Comparison of ENCODE assay signal across 22 mouse cellular contexts in the genomic region with DNA sequence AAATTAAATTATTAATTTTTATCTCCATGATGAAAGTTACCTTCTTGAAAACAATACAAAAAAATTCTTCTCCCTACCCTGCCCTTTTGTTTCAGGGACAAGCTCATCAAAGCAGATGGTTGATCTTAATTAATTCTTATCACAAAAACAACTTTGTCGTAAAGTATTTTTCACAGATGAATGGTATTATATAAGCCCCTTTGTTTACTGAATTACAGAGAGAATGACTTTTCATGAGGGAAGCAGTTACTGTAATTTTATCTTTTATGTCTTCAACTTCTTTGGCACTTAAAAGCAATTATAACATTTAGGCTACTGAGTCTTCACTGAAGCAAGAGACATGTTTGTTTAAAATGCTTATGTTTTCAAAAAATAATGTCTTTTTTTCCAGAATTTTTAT.
DNase-seq lines count a peak whose midpoint lies in the region; ATAC-seq and TF ChIP-seq lines count a peak whose summit lies in the region.
"Had no signal": no experiment of that assay in that cellular context is flagged by ENCODE, and none has a peak within 500 bp of the region (broad histone marks: within the 10 kb centered on the region; RNA-seq: fewer than 3 reads in every experiment).

No protein-coding gene starts in this region.

- no peaks in the 10 kb centered on the region for H3K27me3 ChIP-seq in forebrain, embryonic 16.5 days (replicated peaks; ENCODE audit: control insufficient read depth, insufficient read depth, low read length)
- H3K27me3 ChIP-seq in kidney, adult 2 months (replicated peaks; ENCODE audit: control insufficient read depth, insufficient read depth, low read length) = no peaks in the 10 kb centered on the region
- H3K27me3 ChIP-seq: CH12.LX, Patski had no signal

- H3K4me2 ChIP-seq in forebrain, embryonic 16.5 days (ENCODE audit: low read length) = no peak overlapping the region

- H3K9me3 ChIP-seq in forebrain, embryonic 16.5 days (ENCODE audit: control insufficient read depth, low read length) = no peaks in the 10 kb centered on the region
- H3K9me3 ChIP-seq: G1E had no signal

- 36% methylated on average over 1 of the region's 1 CpGs for WGBS in forebrain, embryonic 16.5 days
- WGBS in kidney, adult 2 months = 79% methylated on average over 1 of the region's 1 CpGs

- peak; percentile 66 for DNase-seq in Muller cell, postnatal 12 days (ENCODE audit: inconsistent ontology term)
- DNase-seq in retina, embryonic 14.5 days (ENCODE audit: low spot score) = peak; percentile 35
- peak; percentile 59 for DNase-seq in retina, postnatal 1 day
- DNase-seq in kidney, adult 2 months = no peak
- DNase-seq: adrenal gland, adult 2 months; adrenal gland, adult 8-10 months; adrenal gland, postnatal 10 days; adrenal gland, postnatal 14 days; adrenal gland, postnatal 25 days; adrenal gland, postnatal 36 days; B cell, adult 2 months; cerebellum, adult 11 months; cerebellum, adult 11-12 months; cerebellum, adult 18-20 months; cerebellum, adult 2 months had no signal

- H3K27ac ChIP-seq in forebrain, embryonic 16.5 days (ENCODE audit: low read length) = no peak overlapping the region
- H3K27ac ChIP-seq in kidney, adult 2 months (ENCODE audit: insufficient read depth, low read depth, low read length) = no peak overlapping the region

- no peak overlapping the region for H3K4me3 ChIP-seq in forebrain, embryonic 16.5 days (replicated peaks; ENCODE audit: low read length)
- H3K4me3 ChIP-seq in kidney, adult 2 months (ENCODE audit: insufficient read depth, low read depth, low read length) = no peak overlapping the region

- no peak for TF ChIP-seq CTCF in kidney, adult 2 months (conservative IDR thresholded peaks at IDR 0.05; ENCODE audit: insufficient read depth, insufficient read length, low read depth, low read length)

- no peaks in the 10 kb centered on the region for H3K4me1 ChIP-seq in forebrain, embryonic 16.5 days (replicated peaks; ENCODE audit: control insufficient read depth, insufficient read depth, low read length)
- no peaks in the 10 kb centered on the region for H3K4me1 ChIP-seq in kidney, adult 2 months (ENCODE audit: control insufficient read depth, insufficient read depth, low read length)

- no peak overlapping the region for H3K9ac ChIP-seq in forebrain, embryonic 16.5 days (replicated peaks; ENCODE audit: low read depth, low read length)

- no peaks in the 10 kb centered on the region for H3K36me3 ChIP-seq in forebrain, embryonic 16.5 days (ENCODE audit: control insufficient read depth, insufficient read depth)
- no peaks in the 10 kb centered on the region for H3K36me3 ChIP-seq in kidney, adult 2 months (ENCODE audit: control insufficient read depth, insufficient read depth, low read length)
- H3K36me3 ChIP-seq: G1E had no signal

- no peak for TF ChIP-seq POLR2A in kidney, adult 2 months (IDR thresholded peaks at IDR 0.05; ENCODE audit: low read depth, low read length)

- ATAC-seq in granulocyte monocyte progenitor cell, adult 5-6 weeks (replicated peaks; ENCODE audit: poor library complexity, severe bottlenecking) = no peak
- no peak for ATAC-seq in forebrain, embryonic 16.5 days
- ATAC-seq: activated CD4-positive, CD25-positive, alpha-beta regulatory T cell, adult 4 months; CD4-positive, CD25-positive, alpha-beta regulatory T cell, adult 4 months; Patski had no signal
